ENCODE assay signal across 7 mouse cellular contexts in genomic region chr7:27490543-27491329, GRCm38 (mm10). TPM values are rescaled to one million over a fixed set of nuclear protein-coding genes. Genes with fewer than 3 reads are reported as not detected.
DNase-seq lines count a peak whose midpoint lies in the region; ATAC-seq and TF ChIP-seq lines count a peak whose summit lies in the region.

No protein-coding gene starts in this region.

- TF ChIP-seq CTCF in intestine, postnatal 0 days (IDR thresholded peaks at IDR 0.05; ENCODE audit: low read depth) = peak; percentile 81
- TF ChIP-seq CTCF in small intestine, adult 2 months (IDR thresholded peaks at IDR 0.05; ENCODE audit: extremely low read depth, insufficient read length, insufficient replicate concordance, low read depth, low read length) = peak; percentile 94

- intact Hi-C loops in left cerebral cortex, postnatal 4 days (cut with DNase I) = no loop called here

- ATAC-seq in intestine, postnatal 0 days = peak; percentile 83
- ATAC-seq in midbrain, embryonic 11.5 days (ENCODE audit: low FRiP score) = peak; percentile 54

- H3K9ac ChIP-seq in intestine, postnatal 0 days (ENCODE audit: low read depth, low read length) = peak overlapping the region; percentile 47
- peak overlapping the region; percentile 68 for H3K9ac ChIP-seq in midbrain, embryonic 11.5 days (ENCODE audit: low read length)

- H3K4me1 ChIP-seq in embryonic facial prominence, embryonic 10.5 days = peaks cover 49% of the 10 kb centered on the region
- 0 out of 2 replicates have a peak, but pooled peaks cover 4% of the 10 kb centered on the region for H3K4me1 ChIP-seq in intestine, postnatal 0 days (replicated peaks; ENCODE audit: control insufficient read depth, insufficient read depth, low read length)
- peaks cover 10% of the 10 kb centered on the region for H3K4me1 ChIP-seq in midbrain, embryonic 11.5 days (ENCODE audit: control insufficient read depth, insufficient read depth, low read length)
- H3K4me1 ChIP-seq in small intestine, adult 2 months (ENCODE audit: control insufficient read depth, insufficient read depth, insufficient read length, low read length) = peaks cover 31% of the 10 kb centered on the region

- peaks cover 7% of the 10 kb centered on the region for H3K27me3 ChIP-seq in embryonic facial prominence, embryonic 10.5 days (replicated peaks; ENCODE audit: low read depth, poor library complexity, severe bottlenecking)
- H3K27me3 ChIP-seq in intestine, postnatal 0 days (replicated peaks; ENCODE audit: control insufficient read depth, insufficient read depth, low read length) = no peaks in the 10 kb centered on the region
- H3K27me3 ChIP-seq in midbrain, embryonic 11.5 days (ENCODE audit: control insufficient read depth, insufficient read depth, low read length) = no peaks in the 10 kb centered on the region
- H3K27me3 ChIP-seq in small intestine, adult 2 months (ENCODE audit: control insufficient read depth, insufficient read depth, low read length) = no peaks in the 10 kb centered on the region

- TF ChIP-seq POLR2A in small intestine, adult 2 months (IDR thresholded peaks at IDR 0.05; ENCODE audit: low read depth, low read length) = no peak; the same call in 1 of the 2 replicates

- peak; percentile 97 for DNase-seq in adrenal gland, postnatal 10 days
- peak; percentile 84 for DNase-seq in embryonic facial prominence, embryonic 10.5 days (ENCODE audit: low spot score)
- peak; percentile 92 to 95 for DNase-seq in gastrocnemius, postnatal 4 days (ENCODE audit: low spot score in 2 of 2)
- DNase-seq in left cerebral cortex, postnatal 4 days = peak; percentile 74
- DNase-seq in midbrain, embryonic 11.5 days (ENCODE audit: low spot score, missing footprints) = peak; percentile 97

- 0 out of 2 replicates have a peak, but pooled peaks cover 2% of the 10 kb centered on the region for H3K9me3 ChIP-seq in embryonic facial prominence, embryonic 10.5 days
- no peaks in the 10 kb centered on the region for H3K9me3 ChIP-seq in intestine, postnatal 0 days (ENCODE audit: control insufficient read depth)
- H3K9me3 ChIP-seq in midbrain, embryonic 11.5 days (ENCODE audit: control insufficient read depth, low read length) = no peaks in the 10 kb centered on the region

- H3K27ac ChIP-seq in embryonic facial prominence, embryonic 10.5 days (replicated peaks) = peak overlapping the region; percentile 93
- peak overlapping the region; percentile 93 for H3K27ac ChIP-seq in intestine, postnatal 0 days (ENCODE audit: low read depth, low read length)
- H3K27ac ChIP-seq in midbrain, embryonic 11.5 days (ENCODE audit: low read depth, low read length) = peak overlapping the region; percentile 11; the same call in 1 of the 2 replicates
- peak overlapping the region; percentile 86 for H3K27ac ChIP-seq in small intestine, adult 2 months (ENCODE audit: insufficient read depth, low read depth, low read length)

- H3K4me2 ChIP-seq in intestine, postnatal 0 days (replicated peaks; ENCODE audit: low read depth) = peak overlapping the region; percentile 67
- H3K4me2 ChIP-seq in midbrain, embryonic 11.5 days = peak overlapping the region; percentile 62

- peaks cover 10% of the 10 kb centered on the region for H3K36me3 ChIP-seq in embryonic facial prominence, embryonic 10.5 days (replicated peaks)
- peaks cover 12% of the 10 kb centered on the region for H3K36me3 ChIP-seq in intestine, postnatal 0 days (ENCODE audit: control insufficient read depth, insufficient read depth)
- H3K36me3 ChIP-seq in midbrain, embryonic 11.5 days (ENCODE audit: control insufficient read depth, insufficient read depth, low read length) = no peaks in the 10 kb centered on the region
- peaks cover 12% of the 10 kb centered on the region for H3K36me3 ChIP-seq in small intestine, adult 2 months (ENCODE audit: control insufficient read depth, insufficient read depth, low read length)

- H3K4me3 ChIP-seq in embryonic facial prominence, embryonic 10.5 days = peak overlapping the region; percentile 62
- H3K4me3 ChIP-seq in intestine, postnatal 0 days (ENCODE audit: low read depth, low read length) = peak overlapping the region; percentile 33
- H3K4me3 ChIP-seq in midbrain, embryonic 11.5 days (ENCODE audit: low read depth, low read length) = peak overlapping the region; percentile 37
- H3K4me3 ChIP-seq in small intestine, adult 2 months (ENCODE audit: low read depth, low read length) = peak overlapping the region; percentile 62

- under 1% methylated on average over 32 of the region's 33 CpGs for WGBS in embryonic facial prominence, embryonic 10.5 days
- under 1% methylated on average over 32 of the region's 33 CpGs for WGBS in intestine, postnatal 0 days
- under 1% methylated on average over 32 of the region's 33 CpGs for WGBS in midbrain, embryonic 11.5 days
- WGBS in small intestine, adult 2 months = 2% methylated on average over 32 of the region's 33 CpGs

RNA-seq across cellular contexts. Expression of gene Sertad1, which starts 4.0 kb away (rescaled TPM):
- 10 to 100 TPM; 19.0 to 27.9 TPM for total RNA-seq in adrenal gland, postnatal 10 days (2021)
- 24.0 and 25.1 TPM in 2 replicates for polyA plus RNA-seq in embryonic facial prominence, embryonic 10.5 days (2016; fragmentation: Nextera tagmentation; extraction: Ambion mirVana)
- total RNA-seq in gastrocnemius, postnatal 4 days (2021) = 10 to 100 TPM; 15.6 to 16.2 TPM
- 42.7 and 43.1 TPM in 2 replicates for polyA plus RNA-seq in intestine, postnatal 0 days (2015; fragmentation: Nextera tagmentation; extraction: Ambion mirVana)
- total RNA-seq in left cerebral cortex, postnatal 4 days (2021) = 1 to 10 TPM; 3.3 to 3.5 TPM
- polyA plus RNA-seq in midbrain, embryonic 11.5 days (2014; fragmentation: Nextera tagmentation; extraction: Ambion mirVana) = 13.4 and 15.5 TPM in 2 replicates
- polyA plus RNA-seq in small intestine, adult 2 months (2012; rRNA removed) = 47.2 and 156 TPM in 2 replicates

RNA-seq across cellular contexts. Expression of gene Prx, which starts 8.4 kb away (rescaled TPM):
- 1 to 10 TPM; 3.3 to 5.1 TPM for total RNA-seq in adrenal gland, postnatal 10 days (2021)
- 3.8 and 4.2 TPM in 2 replicates for polyA plus RNA-seq in embryonic facial prominence, embryonic 10.5 days (2016; fragmentation: Nextera tagmentation; extraction: Ambion mirVana)
- total RNA-seq in gastrocnemius, postnatal 4 days (2021) = 10 to 100 TPM; 36.6 to 38.2 TPM
- polyA plus RNA-seq in intestine, postnatal 0 days (2015; fragmentation: Nextera tagmentation; extraction: Ambion mirVana) = 1.3 and 1.4 TPM in 2 replicates
- 1 to 10 TPM; 2.6 to 2.7 TPM for total RNA-seq in left cerebral cortex, postnatal 4 days (2021)
- 0.77 and 0.85 TPM in 2 replicates for polyA plus RNA-seq in midbrain, embryonic 11.5 days (2014; fragmentation: Nextera tagmentation; extraction: Ambion mirVana)
- polyA plus RNA-seq in small intestine, adult 2 months (2012; rRNA removed) = 0.37 and 0.68 TPM in 2 replicates

RNA-seq across cellular contexts. Expression of gene Sertad3, which starts 17.2 kb away (rescaled TPM):
- 10 to 100 TPM; 13.5 to 15.6 TPM for total RNA-seq in adrenal gland, postnatal 10 days (2021)
- polyA plus RNA-seq in embryonic facial prominence, embryonic 10.5 days (2016; fragmentation: Nextera tagmentation; extraction: Ambion mirVana) = 26.2 and 26.5 TPM in 2 replicates
- total RNA-seq in gastrocnemius, postnatal 4 days (2021) = 10 to 100 TPM; 13.0 to 13.6 TPM
- 22.8 and 24.0 TPM in 2 replicates for polyA plus RNA-seq in intestine, postnatal 0 days (2015; fragmentation: Nextera tagmentation; extraction: Ambion mirVana)
- 1 to 10 TPM; 3.1 to 3.2 TPM for total RNA-seq in left cerebral cortex, postnatal 4 days (2021)
- polyA plus RNA-seq in midbrain, embryonic 11.5 days (2014; fragmentation: Nextera tagmentation; extraction: Ambion mirVana) = 20.3 and 22.0 TPM in 2 replicates
- polyA plus RNA-seq in small intestine, adult 2 months (2012; rRNA removed) = 5.3 and 12.8 TPM in 2 replicates

RNA-seq across cellular contexts. Expression of gene Hipk4, which starts 32.3 kb away (rescaled TPM):
- under 1 TPM; 0.24 to 0.67 TPM for total RNA-seq in adrenal gland, postnatal 10 days (2021)
- polyA plus RNA-seq in embryonic facial prominence, embryonic 10.5 days (2016; fragmentation: Nextera tagmentation; extraction: Ambion mirVana) = 0.45 and 0.60 TPM in 2 replicates
- 1 to 10 TPM in 1 of 2 experiments, under 1 TPM in 1; 0.73 to 1.1 TPM for total RNA-seq in gastrocnemius, postnatal 4 days (2021)
- 0.10 and 0.24 TPM in 2 replicates for polyA plus RNA-seq in intestine, postnatal 0 days (2015; fragmentation: Nextera tagmentation; extraction: Ambion mirVana)
- 1 to 10 TPM in 1 of 2 experiments, under 1 TPM in 1; 0.40 to 1.1 TPM for total RNA-seq in left cerebral cortex, postnatal 4 days (2021)
- 0.18 and 0.21 TPM in 2 replicates for polyA plus RNA-seq in midbrain, embryonic 11.5 days (2014; fragmentation: Nextera tagmentation; extraction: Ambion mirVana)
- 0.43 and 0.72 TPM in 2 replicates for polyA plus RNA-seq in small intestine, adult 2 months (2012; rRNA removed)

RNA-seq across cellular contexts. Expression of gene Blvrb, which starts 43.0 kb away (rescaled TPM):
- total RNA-seq in adrenal gland, postnatal 10 days (2021) = 10 to 100 TPM; 83.4 TPM
- polyA plus RNA-seq in embryonic facial prominence, embryonic 10.5 days (2016; fragmentation: Nextera tagmentation; extraction: Ambion mirVana) = 31.9 and 35.2 TPM in 2 replicates
- 10 to 100 TPM; 29.0 to 36.5 TPM for total RNA-seq in gastrocnemius, postnatal 4 days (2021)
- polyA plus RNA-seq in intestine, postnatal 0 days (2015; fragmentation: Nextera tagmentation; extraction: Ambion mirVana) = 60.4 and 67.3 TPM in 2 replicates
- total RNA-seq in left cerebral cortex, postnatal 4 days (2021) = 10 to 100 TPM in 1 of 2 experiments, 1 to 10 TPM in 1; 9.7 to 12.2 TPM
- 33.1 and 39.5 TPM in 2 replicates for polyA plus RNA-seq in midbrain, embryonic 11.5 days (2014; fragmentation: Nextera tagmentation; extraction: Ambion mirVana)
- 79.1 and 142 TPM in 2 replicates for polyA plus RNA-seq in small intestine, adult 2 months (2012; rRNA removed)

Comparison
In these comparisons a context has a peak if more than half of its experiments do, and no peak if none do; other contexts are left out.
1. Peak in every context shown above with its lines: DNase-seq, ATAC-seq, H3K4me3 ChIP-seq and H3K27ac ChIP-seq.
2. H3K27ac ChIP-seq: peak in every context shown above with its lines; median percentile 93 in embryonic facial prominence, embryonic 10.5 days; 93 in intestine, postnatal 0 days; 86 in small intestine, adult 2 months; 11 in midbrain, embryonic 11.5 days.